Mouse (Mus musculus) midbrain, embryonic 13.5 days (tissue): ENCODE measurements at regions not wholly inside any gene's neighbourhood (a gene's known extent, or its start where the extent isn't known, plus 50 kb on each side); places are given as distances from the start of the nearest gene placed in this dataset.

Experiments used
- ATAC-seq: fragments of 200-750 bp; cut with Nextera tagmentation; 2 replicates; pipeline ENCODE4 v1.8.0; 2017; ENCODE audit warnings: mild to moderate bottlenecking, moderate TSS enrichment, moderate library complexity
- H3K27ac ChIP-seq: fragments of 300-500 bp; sonication (generic); 2 replicates; pipeline ENCODE4 v1.5.1; 2015; ENCODE audit warnings: inconsistent platforms, mild to moderate bottlenecking, moderate library complexity
- H3K27me3 ChIP-seq: fragments of 300-500 bp; sonication (generic); 2 replicates; pipeline ENCODE4 v1.6.1; 2015; ENCODE audit warnings: mild to moderate bottlenecking, inconsistent platforms
- H3K36me3 ChIP-seq: fragments of 300-500 bp; sonication (generic); 2 replicates; pipeline ENCODE4 v1.6.1; 2015; ENCODE audit warnings: mild to moderate bottlenecking, inconsistent platforms
- H3K4me1 ChIP-seq: fragments of 300-500 bp; sonication (generic); replicated peaks from 2 replicates; pipeline ENCODE4 v1.6.1; 2015; ENCODE audit warnings: inconsistent platforms
- H3K4me2 ChIP-seq: fragments of 300-500 bp; sonication (generic); replicated peaks from 2 replicates; pipeline ENCODE4 v1.6.1; 2015; ENCODE audit warnings: moderate library complexity, mild to moderate bottlenecking, inconsistent platforms
- H3K4me3 ChIP-seq: fragments of 300-500 bp; sonication (generic); replicated peaks from 2 replicates; pipeline ENCODE4 v1.5.1; 2015; ENCODE audit warnings: mild to moderate bottlenecking, inconsistent platforms
- H3K9ac ChIP-seq: fragments of 300-500 bp; sonication (generic); replicated peaks from 2 replicates; pipeline ENCODE4 v1.6.1; 2015; ENCODE audit warnings: mild to moderate bottlenecking, inconsistent platforms
- H3K9me3 ChIP-seq: fragments of 300-500 bp; sonication (generic); 2 replicates; pipeline ENCODE4 v1.6.1; 2016; ENCODE audit warnings: mild to moderate bottlenecking, inconsistent platforms
- WGBS: fragments of 180-500 bp; shearing (Covaris S2); methylation state at CpG from one replicate; pipeline ENCODE4 v1.1.7; 2015; 5-methylcytosine and 5-hydroxymethylcytosine counted together

DNA sequence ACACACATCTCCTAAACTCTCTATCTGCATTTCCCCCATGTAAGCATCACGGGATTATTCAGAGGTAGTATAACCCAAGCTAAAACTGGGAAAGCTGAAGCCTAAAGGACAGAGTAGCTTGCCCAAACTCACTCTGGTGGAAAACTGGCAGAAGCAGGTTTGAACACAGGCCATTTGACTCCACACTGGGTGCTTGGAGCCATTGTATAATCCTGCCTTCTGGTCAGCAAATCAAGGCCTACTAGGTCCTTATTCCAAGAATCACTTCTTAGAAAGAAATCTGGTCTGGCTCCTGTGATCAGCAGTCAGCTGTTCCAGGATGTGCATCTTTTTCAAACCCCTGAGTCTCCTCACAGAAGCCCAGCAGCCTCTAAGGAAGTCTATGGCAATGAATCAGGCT lies 582.4 kb downstream of the Nfib start:
- H3K27me3 ChIP-seq: no peaks in the 10 kb centered on the region
- H3K9me3 ChIP-seq: no peaks in the 10 kb centered on the region
- no peak overlapping the region for H3K4me3 ChIP-seq
- ATAC-seq: no peak
- H3K4me1 ChIP-seq: no peaks in the 10 kb centered on the region
- H3K9ac ChIP-seq: no peak overlapping the region
- no peak overlapping the region for H3K27ac ChIP-seq
- 91% methylated on average over 1 of the region's 1 CpGs for WGBS
- no peak overlapping the region for H3K4me2 ChIP-seq
- no peaks in the 10 kb centered on the region for H3K36me3 ChIP-seq

DNA sequence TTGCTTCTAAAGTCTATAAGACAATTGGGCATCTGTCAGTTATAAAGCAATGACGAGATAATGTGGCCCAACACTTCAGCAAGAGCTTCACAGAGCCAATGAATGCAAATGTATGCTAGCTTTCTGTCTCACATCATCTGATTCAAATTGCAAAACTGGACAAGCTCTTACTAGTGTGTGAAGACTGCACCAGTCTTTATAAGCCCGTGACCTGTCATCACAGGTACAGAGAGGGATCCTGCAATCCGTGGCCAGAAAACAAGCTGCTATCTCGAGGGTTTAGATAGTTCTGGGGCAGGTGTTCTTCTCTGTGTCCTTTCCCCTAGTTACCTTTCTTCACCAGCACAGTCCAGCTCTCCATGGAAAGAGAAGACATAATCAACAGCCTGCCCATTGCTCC lies 584.8 kb downstream of the Nfib start:
- 73% methylated on average over 4 of the region's 4 CpGs for WGBS
- ATAC-seq: no peak
- H3K36me3 ChIP-seq: no peaks in the 10 kb centered on the region

DNA sequence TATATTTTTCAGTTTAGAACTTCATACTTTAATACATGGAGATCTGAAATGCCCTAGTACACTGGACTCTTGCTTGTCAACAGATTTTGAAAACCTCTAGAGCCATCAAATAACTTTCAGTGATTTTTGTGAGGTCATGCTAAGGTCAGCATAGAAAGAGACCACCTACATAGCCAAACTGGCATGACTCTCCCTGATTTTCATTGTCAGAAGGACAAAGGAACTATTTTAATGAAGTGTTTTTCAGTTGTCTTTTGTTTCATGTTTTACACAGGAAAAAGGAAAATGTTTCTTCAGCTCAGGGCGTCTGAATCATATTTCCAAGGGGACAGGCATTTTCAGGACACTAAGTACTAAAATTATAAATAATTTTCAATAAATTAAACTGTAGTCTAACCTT lies 585.2 kb downstream of the Nfib start:
- ATAC-seq: no peak
- H3K36me3 ChIP-seq: no peaks in the 10 kb centered on the region
- H3K27ac ChIP-seq: no peak overlapping the region
- H3K27me3 ChIP-seq: no peaks in the 10 kb centered on the region
- no peak overlapping the region for H3K9ac ChIP-seq
- H3K4me1 ChIP-seq: no peaks in the 10 kb centered on the region
- H3K4me2 ChIP-seq: no peak overlapping the region
- 67% methylated on average over 1 of the region's 1 CpGs for WGBS
- no peak overlapping the region for H3K4me3 ChIP-seq
- no peaks in the 10 kb centered on the region for H3K9me3 ChIP-seq

More for the DNA sequence above, 584.8 kb downstream of the Nfib start:
- H3K9ac ChIP-seq: no peak overlapping the region
- no peaks in the 10 kb centered on the region for H3K27me3 ChIP-seq
- no peaks in the 10 kb centered on the region for H3K9me3 ChIP-seq
- no peaks in the 10 kb centered on the region for H3K4me1 ChIP-seq
- no peak overlapping the region for H3K27ac ChIP-seq
- no peak overlapping the region for H3K4me3 ChIP-seq
- no peak overlapping the region for H3K4me2 ChIP-seq

DNA sequence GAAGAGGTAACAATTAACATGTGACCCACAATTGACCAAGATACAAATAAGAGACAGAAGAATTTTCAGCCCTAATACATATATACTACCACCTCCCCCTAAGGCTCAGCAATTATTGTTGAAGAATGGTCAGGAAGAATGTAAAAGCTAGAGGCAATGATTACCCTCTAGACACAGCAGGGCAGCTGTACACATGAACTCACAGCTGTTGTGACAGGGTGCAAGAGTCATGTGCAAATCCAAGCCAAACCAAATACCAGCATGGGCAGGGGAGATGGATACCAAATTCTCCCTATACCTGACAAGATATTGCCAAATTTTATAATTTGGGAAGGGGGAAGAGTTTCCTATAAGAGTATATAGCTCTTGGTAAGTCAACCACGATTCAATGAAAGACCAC lies 603.7 kb downstream of the Nfib start:
- Histone ChIP-seq H3K4me2 (no peak overlapping the region), H3K27ac (no peak overlapping the region), H3K9me3 (no peaks in the 10 kb centered on the region), H3K4me3 (no peak overlapping the region), H3K4me1 (no peaks in the 10 kb centered on the region), H3K36me3 (no peaks in the 10 kb centered on the region), H3K27me3 (no peaks in the 10 kb centered on the region), H3K9ac (no peak overlapping the region)
- no peak for ATAC-seq
- 95% methylated on average over 1 of the region's 1 CpGs for WGBS

DNA sequence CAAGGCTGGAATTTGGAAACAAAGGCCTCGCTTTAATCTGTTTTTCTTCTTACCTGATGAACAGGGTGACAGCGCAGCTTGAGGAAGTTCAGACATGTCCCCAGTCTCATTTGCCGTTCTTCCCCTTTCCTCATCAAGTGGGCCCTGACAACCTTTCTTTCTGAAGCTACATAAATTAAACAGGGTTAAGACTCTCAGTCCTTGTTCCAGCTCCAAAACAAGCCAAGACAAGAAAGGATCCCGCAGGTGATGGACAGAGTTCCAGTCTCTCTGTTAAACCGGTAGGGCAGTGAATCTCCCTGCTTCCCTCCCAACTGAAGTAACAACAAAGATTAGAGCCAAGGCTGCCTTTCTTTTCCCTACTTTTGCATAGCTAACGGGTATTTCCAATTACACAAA lies 605.6 kb downstream of the Nfib start:
- H3K4me2 ChIP-seq: no peak overlapping the region
- H3K4me3 ChIP-seq: no peak overlapping the region
- no peak for ATAC-seq
- WGBS: 65% methylated on average over 6 of the region's 6 CpGs
- H3K27me3 ChIP-seq: no peaks in the 10 kb centered on the region
- no peaks in the 10 kb centered on the region for H3K9me3 ChIP-seq
- no peaks in the 10 kb centered on the region for H3K4me1 ChIP-seq
- H3K36me3 ChIP-seq: no peaks in the 10 kb centered on the region
- no peak overlapping the region for H3K9ac ChIP-seq
- no peak overlapping the region for H3K27ac ChIP-seq

DNA sequence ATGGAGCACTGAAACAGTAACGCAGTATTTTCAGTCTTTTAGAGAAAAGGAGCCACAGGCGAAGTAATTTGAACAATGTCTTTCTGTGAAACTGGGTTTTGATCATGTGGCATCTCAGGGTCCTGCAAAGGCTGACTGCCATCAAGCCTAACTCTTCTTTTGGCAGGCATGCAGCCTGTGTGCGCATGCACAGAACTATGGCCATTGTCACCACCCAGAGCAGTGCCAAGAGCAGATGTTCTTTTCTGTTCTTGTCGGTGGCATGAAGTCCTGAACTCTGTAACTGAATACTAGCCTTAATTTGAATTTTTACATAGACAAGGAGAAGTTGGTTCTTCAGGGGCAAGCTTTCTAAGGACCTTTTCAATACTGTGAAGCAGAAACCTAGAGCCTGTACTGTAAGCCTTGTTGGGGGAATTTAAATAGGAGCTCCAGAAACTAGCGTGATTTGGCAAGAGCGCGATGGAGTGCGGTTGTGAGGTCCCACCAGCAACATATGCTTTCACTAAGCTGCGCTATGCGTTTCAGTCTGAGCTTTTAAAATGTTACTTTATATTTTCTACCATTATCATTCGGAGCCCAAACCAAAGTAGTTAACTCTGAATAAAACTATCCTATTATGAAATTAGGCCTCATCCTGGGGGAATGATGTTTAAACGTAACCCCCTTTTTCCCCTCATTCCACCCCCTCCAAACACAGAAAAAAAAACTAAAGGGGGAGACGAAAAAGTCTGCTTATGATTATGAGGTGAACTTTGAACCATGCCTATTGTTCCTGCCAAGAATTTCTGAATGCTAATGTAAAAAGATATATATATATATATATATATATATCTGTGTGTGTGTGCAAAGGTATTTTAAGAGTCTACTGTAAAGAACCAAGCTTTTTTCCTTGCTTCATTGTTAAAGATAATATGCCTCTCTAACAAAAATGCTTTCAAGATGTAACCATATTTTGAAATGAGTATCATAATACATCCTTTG lies 606.3 kb downstream of the Nfib start:
- Histone ChIP-seq H3K4me3 (no peak overlapping the region), H3K36me3 (no peaks in the 10 kb centered on the region), H3K9ac (no peak overlapping the region), H3K9me3 (no peaks in the 10 kb centered on the region), H3K27me3 (no peaks in the 10 kb centered on the region), H3K27ac (no peak overlapping the region), H3K4me2 (no peak overlapping the region), H3K4me1 (no peaks in the 10 kb centered on the region)
- 82% methylated on average over 13 of the region's 13 CpGs for WGBS
- 0 out of 2 replicates have a peak, but pooled peaks have one; percentile 60 for ATAC-seq

DNA sequence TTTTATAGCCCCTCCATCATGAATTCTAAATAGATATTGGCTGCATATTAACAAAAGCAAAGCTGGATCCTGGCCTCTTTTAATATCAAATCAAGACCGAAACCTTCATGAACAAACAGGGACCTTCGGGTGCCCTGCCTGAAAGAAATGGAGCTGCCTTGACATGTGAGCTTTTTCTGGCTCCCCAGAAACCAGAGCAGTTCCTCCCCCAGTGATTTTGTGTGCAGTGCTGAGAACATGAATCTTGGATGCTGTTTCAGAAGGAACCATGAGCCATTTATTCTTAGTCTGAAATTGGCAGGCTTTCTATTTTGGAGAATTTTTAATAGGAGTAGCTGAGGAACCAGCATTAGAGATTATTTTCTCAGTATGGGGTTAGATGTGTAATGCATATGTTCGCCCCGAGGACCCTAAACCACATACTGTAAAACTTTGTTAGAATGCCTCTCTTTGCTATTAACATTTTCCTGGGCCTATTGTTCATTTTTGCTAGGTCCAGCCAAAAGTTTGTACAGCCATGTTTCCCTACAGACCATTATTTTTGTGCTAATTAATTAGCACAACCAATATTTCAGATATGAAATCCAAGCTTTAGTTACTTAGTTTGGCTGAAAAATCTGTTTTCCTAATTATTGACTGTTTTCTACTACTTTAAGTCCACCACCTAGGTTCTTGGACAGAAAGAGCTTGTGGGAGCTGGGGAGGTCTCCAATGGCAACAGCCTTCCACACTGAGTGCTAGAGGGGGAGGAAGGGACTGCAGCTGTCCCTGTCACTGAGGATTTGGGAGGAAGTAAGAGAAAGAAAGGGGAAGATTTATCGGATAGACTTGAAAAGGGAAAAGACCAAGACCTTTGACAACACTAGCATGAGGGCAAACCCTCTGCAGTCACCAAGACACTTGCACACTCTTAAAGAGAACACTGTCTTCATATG lies 613.0 kb downstream of the Nfib start:
- H3K27me3 ChIP-seq: no peaks in the 10 kb centered on the region
- no peaks in the 10 kb centered on the region for H3K4me1 ChIP-seq
- H3K4me2 ChIP-seq: no peak overlapping the region
- ATAC-seq: no peak
- H3K9ac ChIP-seq: no peak overlapping the region
- WGBS: 83% methylated on average over 5 of the region's 5 CpGs
- no peak overlapping the region for H3K4me3 ChIP-seq
- no peaks in the 10 kb centered on the region for H3K36me3 ChIP-seq
- H3K9me3 ChIP-seq: no peaks in the 10 kb centered on the region
- H3K27ac ChIP-seq: no peak overlapping the region

DNA sequence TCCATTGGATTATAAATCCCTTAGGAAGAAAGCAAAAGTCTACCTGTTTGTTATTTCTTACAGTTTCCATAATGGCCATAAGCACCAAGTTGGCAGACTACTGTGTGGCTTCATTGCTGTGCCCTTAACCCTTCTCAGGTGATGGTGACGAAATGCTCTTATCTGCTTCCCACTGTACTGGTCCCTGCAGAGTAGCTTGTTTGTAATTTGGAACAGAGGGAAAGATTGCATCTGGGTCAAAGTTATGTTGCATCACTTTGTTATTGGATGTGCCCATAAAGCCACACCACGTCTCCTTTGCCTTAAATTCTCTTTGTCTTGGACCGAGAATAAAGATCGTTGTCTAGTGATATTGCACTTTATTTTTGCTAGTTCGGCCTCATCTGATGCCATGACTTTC lies 615.9 kb downstream of the Nfib start:
- 94% methylated on average over 5 of the region's 5 CpGs for WGBS
- no peak overlapping the region for H3K4me2 ChIP-seq
- H3K9ac ChIP-seq: no peak overlapping the region
- H3K4me3 ChIP-seq: no peak overlapping the region
- H3K36me3 ChIP-seq: no peaks in the 10 kb centered on the region
- H3K4me1 ChIP-seq: no peaks in the 10 kb centered on the region
- no peaks in the 10 kb centered on the region for H3K27me3 ChIP-seq
- H3K27ac ChIP-seq: no peak overlapping the region
- ATAC-seq: no peak
- H3K9me3 ChIP-seq: no peaks in the 10 kb centered on the region

DNA sequence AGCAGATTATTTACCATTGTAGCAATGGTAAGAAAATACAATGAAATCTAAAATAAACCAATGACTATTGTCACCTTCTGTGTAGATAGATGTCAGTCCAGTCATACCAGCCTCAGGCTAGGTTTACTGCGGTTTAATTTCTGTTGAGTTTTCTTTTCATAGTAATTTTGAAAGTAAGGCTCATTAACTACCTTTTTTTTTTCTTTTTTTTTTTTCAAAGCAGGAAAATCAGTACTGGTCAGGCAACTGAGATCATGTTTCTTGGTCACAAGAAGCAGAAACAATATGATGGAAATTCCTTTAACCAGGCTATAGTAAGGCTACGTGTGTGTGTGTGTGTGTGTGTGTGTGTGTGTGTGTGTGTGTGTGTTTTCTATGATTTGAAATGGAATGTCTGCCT lies 622.0 kb downstream of the Nfib start:
- no peak for ATAC-seq
- no peak overlapping the region for H3K4me2 ChIP-seq
- no peak overlapping the region for H3K9ac ChIP-seq
- H3K9me3 ChIP-seq: no peaks in the 10 kb centered on the region
- WGBS: 91% methylated on average over 2 of the region's 2 CpGs
- H3K36me3 ChIP-seq: no peaks in the 10 kb centered on the region
- H3K4me3 ChIP-seq: no peak overlapping the region
- no peaks in the 10 kb centered on the region for H3K4me1 ChIP-seq
- no peak overlapping the region for H3K27ac ChIP-seq
- H3K27me3 ChIP-seq: no peaks in the 10 kb centered on the region

DNA sequence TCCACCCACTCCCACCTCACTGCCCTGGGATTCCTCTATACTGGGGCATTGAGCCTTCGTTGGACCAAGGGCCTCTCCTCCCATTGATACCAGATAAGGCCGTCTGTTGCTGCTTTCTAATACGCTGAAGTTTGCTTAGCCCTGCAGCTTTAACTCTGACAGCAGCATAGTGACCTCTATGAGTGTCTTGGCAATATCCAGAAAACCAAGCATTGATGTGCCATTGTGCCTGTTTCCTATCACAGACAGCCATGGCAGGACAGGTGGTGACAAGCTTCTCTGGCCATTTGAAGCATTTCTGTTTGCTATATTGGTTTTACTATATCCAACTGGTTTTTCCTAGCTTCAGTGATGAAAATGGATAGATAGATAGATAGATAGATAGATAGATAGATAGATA lies 625.4 kb upstream of the Mpdz start:
- Histone ChIP-seq H3K4me2 (no peak overlapping the region), H3K36me3 (no peaks in the 10 kb centered on the region), H3K4me1 (no peaks in the 10 kb centered on the region), H3K9me3 (no peaks in the 10 kb centered on the region), H3K27ac (no peak overlapping the region), H3K9ac (no peak overlapping the region), H3K4me3 (no peak overlapping the region), H3K27me3 (no peaks in the 10 kb centered on the region)
- 78% methylated on average over 3 of the region's 3 CpGs for WGBS
- ATAC-seq: no peak

DNA sequence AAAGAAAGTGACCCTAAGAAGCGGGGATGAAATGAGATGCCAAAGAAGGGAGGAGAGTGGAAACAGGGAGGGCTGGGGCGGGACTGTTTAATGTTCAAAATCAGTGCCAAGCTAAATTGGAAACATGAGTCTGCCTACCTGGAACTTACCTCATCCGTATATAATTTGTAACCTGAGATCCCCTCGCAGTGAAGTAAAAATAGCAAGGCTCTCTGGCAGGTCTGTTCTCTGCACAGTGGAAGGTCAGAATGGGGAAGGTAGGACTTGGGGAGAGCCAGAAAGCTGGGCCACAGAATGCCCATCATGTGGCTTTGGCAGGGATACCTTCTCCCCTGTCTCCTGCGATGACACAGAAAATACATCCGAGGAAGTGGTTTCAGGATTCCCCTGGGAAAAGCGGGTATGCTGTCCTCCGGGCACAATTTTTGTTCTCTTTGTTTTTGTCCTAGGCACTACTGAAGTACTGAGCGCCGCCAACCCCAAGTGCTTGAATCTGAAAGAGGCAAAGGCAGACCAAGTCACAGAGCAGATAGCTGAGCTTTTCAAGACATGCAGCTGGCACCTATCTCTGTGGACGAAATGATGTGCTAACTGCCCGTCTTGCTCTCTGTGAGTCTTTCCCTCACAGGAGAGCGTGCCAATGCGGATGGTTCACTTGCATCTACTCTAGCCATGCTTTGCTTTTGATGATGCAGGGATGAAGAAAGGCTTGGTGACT lies 623.2 kb upstream of the Mpdz start:
- Histone ChIP-seq H3K36me3 (no peaks in the 10 kb centered on the region), H3K27me3 (no peaks in the 10 kb centered on the region), H3K4me3 (no peak overlapping the region), H3K4me2 (no peak overlapping the region), H3K4me1 (no peaks in the 10 kb centered on the region), H3K9ac (no peak overlapping the region), H3K27ac (no peak overlapping the region), H3K9me3 (no peaks in the 10 kb centered on the region)
- no peak for ATAC-seq
- WGBS: 89% methylated on average over 14 of the region's 14 CpGs

DNA sequence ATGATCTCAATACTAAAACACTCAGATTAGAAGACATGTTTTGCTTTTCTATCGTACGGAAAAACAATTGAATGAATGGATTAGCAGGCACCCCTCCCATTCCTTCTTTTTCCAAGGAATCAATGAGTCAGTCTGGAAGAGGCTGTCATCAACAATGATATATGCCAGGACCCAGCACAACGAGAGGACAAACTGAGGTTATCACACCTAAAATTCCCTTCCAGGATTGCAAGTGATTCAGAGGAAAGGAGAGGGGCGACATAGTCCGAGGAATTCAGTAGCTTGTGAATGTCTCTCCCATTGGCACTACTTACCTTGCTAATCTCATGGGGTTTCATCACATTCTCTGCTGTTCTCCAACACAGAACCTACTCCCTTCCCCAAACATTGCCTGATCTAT lies 620.1 kb upstream of the Mpdz start:
- Histone ChIP-seq H3K9ac (no peak overlapping the region), H3K4me2 (no peak overlapping the region), H3K27me3 (no peaks in the 10 kb centered on the region), H3K4me1 (no peaks in the 10 kb centered on the region), H3K4me3 (no peak overlapping the region), H3K36me3 (no peaks in the 10 kb centered on the region), H3K9me3 (no peaks in the 10 kb centered on the region), H3K27ac (no peak overlapping the region)
- no peak for ATAC-seq
- 89% methylated on average over 5 of the region's 5 CpGs for WGBS
